Mouse (Mus musculus): Measurements from ENCODE around the gene Mthfs.
"Not testable (repeated sequence)": the region's sequence is repeated elsewhere in the genome, so short reads cannot be mapped to it uniquely, and the experiment has no call there.

Gene Mthfs

GRCm38 (mm10) chr9:89210353-89211064 is at the start of gene Mthfs:
Gene Mthfs, plus strand, starts transcription at chr9:89210676.
- not testable (repeated sequence) for DNase-seq

- not testable (repeated sequence) for DNase-seq
These were observed 37.9 kb upstream of the Mthfs start for GRCm38 (mm10) chr9:89172539-89172938.

- peak; percentile 69 for DNase-seq
These were observed 31.6 kb upstream of the Mthfs start for GRCm38 (mm10) chr9:89178833-89179232.

GRCm38 (mm10) chr9:89179469-89179868 is 31.0 kb upstream of the Mthfs start:
- not testable (repeated sequence) for DNase-seq

GRCm38 (mm10) chr9:89187006-89187405 is 23.5 kb upstream of the Mthfs start:
- DNase-seq, result not testable (repeated sequence)

- not testable (repeated sequence) for DNase-seq
These were observed 15.0 kb upstream of the Mthfs start for GRCm38 (mm10) chr9:89195483-89195882.

- not testable (repeated sequence) for DNase-seq
These were observed 13.0 kb upstream of the Mthfs start for GRCm38 (mm10) chr9:89197509-89197908.

GRCm38 (mm10) chr9:89198349-89198748 is 12.1 kb upstream of the Mthfs start:
- not testable (repeated sequence) for DNase-seq

GRCm38 (mm10) chr9:89198969-89199416 is 11.5 kb upstream of the Mthfs start, which contains the start of the genes Bcl2a1b and Gm29094:
Gene Bcl2a1b, plus strand, starts transcription at chr9:89199209.
Gene Gm29094, plus strand, starts transcription at chr9:89199379.
- DNase-seq, result peak; percentile 39

- DNase-seq, result not testable (repeated sequence)
These were observed 8.2 kb upstream of the Mthfs start for GRCm38 (mm10) chr9:89202256-89202655.

- DNase-seq, result not testable (repeated sequence)
These were observed 1.5 kb upstream of the Mthfs start for GRCm38 (mm10) chr9:89208939-89209338.

- DNase-seq, result peak; percentile 80
These were observed 786 bp downstream of the Mthfs start for GRCm38 (mm10) chr9:89211065-89211858.

GRCm38 (mm10) chr9:89212428-89212827 is 2.0 kb downstream of the Mthfs start:
- peak; percentile 76 for DNase-seq

GRCm38 (mm10) chr9:89218174-89218573 is 7.7 kb downstream of the Mthfs start:
- not testable (repeated sequence) for DNase-seq

- DNase-seq, result not testable (repeated sequence)
These were observed 9.2 kb downstream of the Mthfs start for GRCm38 (mm10) chr9:89219668-89220067.

- not testable (repeated sequence) for DNase-seq
These were observed 10.3 kb downstream of the Mthfs start for GRCm38 (mm10) chr9:89220704-89221287.

GRCm38 (mm10) chr9:89226071-89226470 is 15.6 kb downstream of the Mthfs start:
- no peak for DNase-seq

- no peak for DNase-seq
These were observed 17.6 kb downstream of the Mthfs start for GRCm38 (mm10) chr9:89228122-89228521.

GRCm38 (mm10) chr9:89230897-89231497 is 20.5 kb downstream of the Mthfs start:
- peak; percentile 34 for DNase-seq

- DNase-seq, result not testable (repeated sequence)
These were observed 26.7 kb downstream of the Mthfs start for GRCm38 (mm10) chr9:89237131-89237530.

- not testable (repeated sequence) for DNase-seq
These were observed 28.6 kb downstream of the Mthfs start for GRCm38 (mm10) chr9:89238976-89239505.

- DNase-seq, result not testable (repeated sequence)
These were observed 30.1 kb downstream of the Mthfs start for GRCm38 (mm10) chr9:89240516-89241019.
